Mouse (Mus musculus) mouse embryonic stem cell (cell line): ENCODE results near the gene Duox2.

Source experiments
- in situ Hi-C, 2 experiments: fragments of 300-500 bp; cut with MboI; formaldehyde crosslinking; loops; 1 replicate in 1 of 2; 3 replicates in 1 of 2; pipeline ENCODE4 v1.14.3; 2019 to 2020; ENCODE audit warnings: low sequenced_read_pairs in 2 of 2, low pct_unique_long_range_greater_than_20kb in 1 of 2, mixed read lengths in 1 of 2; ENCODE audit not compliant: unreplicated experiment in 1 of 2

The Duox2 gene

GRCm38 (mm10) chr2:122260729-122261128 lies 37.5 kb downstream of the Duox2 start:
- in situ Hi-C loops = no loop called here

DNA sequence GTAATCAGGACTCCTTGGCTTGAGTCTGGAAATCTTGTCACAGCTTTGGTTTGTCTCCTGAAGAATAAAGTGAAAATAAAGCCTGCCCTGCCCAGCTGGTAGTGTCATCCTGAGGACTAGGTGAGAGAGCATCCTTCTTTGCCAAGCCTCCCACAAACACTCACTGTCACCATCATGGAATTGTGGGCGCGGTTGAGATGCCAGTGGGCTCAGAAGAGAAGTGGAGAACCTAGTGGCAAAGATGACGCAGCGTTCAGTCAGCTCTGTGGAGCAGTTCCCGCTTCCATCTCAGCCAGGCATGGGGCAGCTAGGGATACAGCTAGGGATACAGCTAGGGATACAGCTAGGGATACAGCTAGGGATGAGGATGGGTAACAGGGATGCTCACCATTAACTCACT lies 42.3 kb downstream of the Duox2 start:
- in situ Hi-C loops = no loop called here

DNA sequence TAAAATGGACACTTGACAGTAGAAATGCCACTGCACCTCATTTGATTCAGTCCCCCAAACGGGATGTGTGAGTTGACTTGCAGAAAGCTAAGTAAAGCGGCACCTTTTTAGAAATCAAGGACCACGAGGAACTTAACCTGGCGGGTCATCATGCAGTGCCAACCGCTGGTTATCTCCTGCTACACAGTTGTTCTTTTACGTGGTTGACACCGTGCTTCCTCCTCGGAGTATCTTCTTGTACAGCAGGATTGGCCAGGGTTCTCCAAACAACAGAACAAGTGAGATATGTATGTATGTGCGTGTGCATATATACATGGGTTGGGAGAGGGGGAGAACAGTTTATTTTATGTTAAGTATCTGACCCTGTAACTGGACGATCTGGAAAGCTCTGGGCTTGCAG lies 50.5 kb downstream of the Duox2 start:
- in situ Hi-C loops = no loop called here

- in situ Hi-C loops = no loop called here
Observed at GRCm38 (mm10) chr2:122243671-122244131, 54.5 kb downstream of the Duox2 start.

- in situ Hi-C loops = no loop called here
Observed at GRCm38 (mm10) chr2:122241935-122242334, 56.3 kb downstream of the Duox2 start.

GRCm38 (mm10) chr2:122241226-122241625 lies 57.0 kb downstream of the Duox2 start:
- in situ Hi-C loops = no loop called here

GRCm38 (mm10) chr2:122240735-122241134 lies 57.5 kb downstream of the Duox2 start:
- in situ Hi-C loops = no loop called here

GRCm38 (mm10) chr2:122237891-122238470 lies 60.3 kb downstream of the Duox2 start:
- in situ Hi-C loops = no loop called here

GRCm38 (mm10) chr2:122236321-122236720 lies 61.9 kb downstream of the Duox2 start:
- in situ Hi-C loops = no loop called here

DNA sequence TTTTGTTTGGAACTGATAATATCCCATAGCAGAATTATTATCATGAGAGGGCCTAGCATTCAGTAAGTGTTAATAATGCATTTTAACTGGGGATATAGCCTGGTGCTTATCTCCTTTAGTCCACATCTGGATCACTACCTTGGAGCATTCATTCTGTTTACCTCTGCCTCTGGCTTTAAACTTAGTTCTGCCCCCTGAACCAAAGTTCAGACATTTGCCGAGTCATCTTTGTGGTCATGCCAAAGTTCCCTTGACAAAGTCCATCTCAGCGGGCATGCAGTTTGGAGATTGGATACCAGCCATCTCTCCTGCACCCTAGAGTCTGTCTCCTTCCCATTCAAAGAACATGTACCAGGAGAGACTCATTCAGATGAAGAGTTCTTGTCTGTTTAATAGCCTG lies 62.8 kb downstream of the Duox2 start:
- in situ Hi-C loops = no loop called here

GRCm38 (mm10) chr2:122234611-122235288 lies 63.5 kb downstream of the Duox2 start, which contains the start of gene Sord:
Gene Sord (plus strand): TSS chr2:122234749.
- in situ Hi-C loops = no loop called here

GRCm38 (mm10) chr2:122233759-122234557 lies 64.3 kb downstream of the Duox2 start:
- in situ Hi-C loops = no loop called here

DNA sequence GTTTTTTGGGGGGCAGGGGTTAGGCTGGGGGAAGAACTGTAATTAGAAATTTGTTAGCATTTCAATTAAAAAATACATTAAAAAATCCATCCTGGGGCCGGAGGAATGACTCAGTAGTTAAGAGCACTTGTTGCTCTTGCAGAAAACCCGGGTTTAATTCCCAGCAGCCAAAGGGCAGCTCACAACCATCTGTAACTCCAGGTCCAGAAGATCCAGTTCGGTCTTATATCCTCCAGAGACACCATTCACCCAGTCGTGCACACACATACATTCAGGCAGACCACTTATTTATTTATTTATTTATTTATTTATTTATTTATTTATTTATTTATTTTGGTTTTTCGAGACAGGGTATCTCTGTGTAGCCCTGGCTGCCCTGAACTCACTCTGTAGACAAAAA lies 64.9 kb downstream of the Duox2 start:
- in situ Hi-C loops = no loop called here

- in situ Hi-C loops = no loop called here
Observed at GRCm38 (mm10) chr2:122231616-122232015, 66.6 kb downstream of the Duox2 start.

DNA sequence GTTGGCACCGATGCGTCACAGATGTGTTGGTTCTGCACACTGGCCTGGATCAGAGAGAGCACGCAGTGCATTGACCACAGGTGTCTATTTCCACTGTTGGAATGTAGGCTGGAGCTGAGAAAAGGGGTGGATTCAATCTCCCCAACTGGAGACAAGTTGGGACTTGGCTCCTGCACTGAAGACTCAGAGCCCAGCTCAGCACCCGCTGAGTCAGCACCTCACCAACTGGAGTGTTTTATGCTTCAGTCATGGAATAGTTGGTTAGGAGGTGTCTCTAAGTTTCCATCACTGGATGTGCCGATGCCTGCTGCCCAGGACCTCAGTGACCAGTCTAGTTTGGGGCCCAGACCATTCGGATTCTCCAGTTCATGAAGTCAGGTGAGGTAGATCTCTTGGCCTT lies 67.9 kb downstream of the Duox2 start:
- in situ Hi-C loops = no loop called here
